Mouse (Mus musculus): ENCODE measurements around the gene Slc30a5.
A peak's percentile ranks its signal among the peaks of the same experiment; 100 is the strongest.
"Not testable (repeated sequence)": the region's sequence is repeated elsewhere in the genome, so short reads cannot be mapped to it uniquely, and the experiment has no call there.

Slc30a5 gene

DNA sequence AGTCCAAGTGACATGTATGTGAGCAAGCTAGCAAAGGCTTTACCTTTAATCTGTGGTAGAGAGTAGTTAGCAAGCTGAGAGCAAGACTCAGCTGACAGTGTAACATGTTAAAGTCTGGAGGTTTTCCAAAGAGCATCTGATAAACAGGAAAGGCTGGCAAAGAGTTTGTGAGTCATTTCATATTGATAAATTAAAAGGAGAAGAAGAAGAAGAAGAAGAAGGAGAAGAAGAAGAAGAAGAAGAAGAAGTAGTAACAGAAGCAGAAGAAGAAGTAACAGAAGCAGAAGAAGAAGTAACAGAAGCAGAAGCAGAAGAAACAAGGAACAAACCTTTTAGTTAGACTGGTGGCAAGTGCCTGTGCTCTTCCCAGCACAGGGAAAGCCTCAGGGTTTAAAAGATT is 1.6 kb upstream of the Slc30a5 start:
- no peak for DNase-seq

DNA sequence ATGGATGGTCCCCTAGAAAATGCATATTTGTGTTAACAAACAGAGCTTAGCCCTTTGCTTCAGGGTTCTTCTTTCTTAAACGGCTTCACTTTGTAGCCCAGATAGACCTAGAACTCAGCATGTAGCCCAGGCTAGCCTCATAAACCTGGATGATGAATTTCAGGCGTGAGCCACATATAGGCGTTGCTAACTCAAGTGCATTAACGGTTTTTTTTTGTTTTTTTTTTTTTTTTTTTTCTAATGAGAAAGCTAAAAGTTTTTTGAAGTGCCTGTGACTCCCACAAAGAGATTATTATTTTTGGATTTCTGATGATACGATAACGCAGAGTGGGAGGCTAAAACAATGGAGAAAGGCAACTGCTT is 394 bp upstream of the Slc30a5 start:
- no peak for DNase-seq

DNA sequence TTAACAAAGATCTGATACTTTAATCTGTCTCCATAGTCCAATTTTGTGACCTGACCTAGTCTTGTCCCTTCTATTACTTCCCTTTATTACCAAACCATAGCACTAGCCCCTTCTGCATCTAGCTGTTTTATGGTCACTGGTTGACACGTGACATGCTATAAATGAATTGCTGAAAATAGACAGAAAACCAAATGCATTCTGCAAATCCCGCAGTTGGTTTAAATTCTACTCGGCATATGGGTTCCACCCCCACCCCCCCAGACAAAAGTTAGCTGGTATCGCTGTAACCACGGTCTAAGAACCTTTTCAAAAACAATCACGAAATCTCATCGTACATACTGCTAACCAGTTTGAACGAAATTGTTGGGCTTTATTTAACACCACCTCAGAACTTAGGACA is 1.0 kb downstream of the Slc30a5 start:
- DNase-seq, result no peak

GRCm38 (mm10) chr13:100831123-100831522 is 2.1 kb downstream of the Slc30a5 start:
- no peak for DNase-seq

DNA sequence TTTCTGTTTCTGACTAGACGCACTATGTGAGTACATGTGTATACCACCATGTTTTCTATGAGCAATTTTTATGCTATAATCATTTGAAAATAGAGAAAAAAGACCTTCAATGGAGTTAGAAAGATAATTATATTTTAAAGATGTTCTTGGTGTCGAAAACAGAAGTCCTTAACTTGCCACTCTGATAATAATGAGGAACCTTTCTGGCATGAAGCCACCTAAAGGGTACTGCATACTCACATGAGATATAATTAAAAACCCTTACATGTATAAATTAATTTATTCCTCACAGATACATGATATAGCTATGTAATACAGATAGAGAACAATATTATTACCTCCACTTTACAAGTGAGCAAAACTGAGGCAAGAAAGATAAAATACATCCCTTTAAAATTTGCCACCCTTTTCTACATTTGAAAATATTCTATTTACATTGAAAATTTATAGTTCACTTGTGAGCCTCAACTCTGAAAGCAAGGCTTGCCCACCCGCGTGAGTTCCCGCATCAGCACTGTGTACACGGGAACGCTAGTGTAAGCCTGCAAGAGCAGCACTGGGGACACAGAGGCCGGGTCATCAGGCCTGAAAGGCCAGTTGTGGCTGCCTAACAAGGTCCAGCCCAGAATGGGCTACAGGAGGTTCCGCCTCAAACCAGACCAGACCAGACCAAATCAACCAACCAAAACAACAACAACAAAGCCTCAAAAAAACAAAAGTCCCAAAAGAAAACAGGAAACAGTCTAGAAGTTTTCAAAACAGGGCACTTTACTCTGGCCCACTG is 7.4 kb downstream of the Slc30a5 start:
- no peak for DNase-seq

GRCm38 (mm10) chr13:100824916-100825315 is 8.3 kb downstream of the Slc30a5 start:
- DNase-seq, result no peak

DNA sequence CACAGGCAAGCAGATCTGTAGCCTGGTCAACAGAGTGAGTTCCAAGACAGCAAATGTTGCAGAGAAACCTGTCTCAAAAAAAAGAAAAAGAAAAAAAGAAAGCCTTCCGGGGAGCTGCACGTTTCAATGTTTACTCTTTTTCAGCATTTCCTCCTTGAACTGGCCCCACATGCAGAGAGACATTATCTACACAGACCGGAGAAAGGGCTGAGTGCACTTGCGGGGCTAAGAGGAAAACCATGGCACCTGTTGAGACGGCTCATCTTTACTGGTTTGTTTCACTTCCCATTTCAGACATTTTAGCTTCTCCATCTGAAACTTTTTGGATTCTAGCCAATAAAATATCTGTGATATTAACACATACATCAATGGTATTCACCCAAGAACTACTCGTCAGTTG is 8.9 kb downstream of the Slc30a5 start:
- no peak for DNase-seq

GRCm38 (mm10) chr13:100823863-100824262 is 9.4 kb downstream of the Slc30a5 start:
- no peak for DNase-seq

- no peak for DNase-seq
Measured at GRCm38 (mm10) chr13:100814451-100814850, 18.8 kb downstream of the Slc30a5 start.

DNA sequence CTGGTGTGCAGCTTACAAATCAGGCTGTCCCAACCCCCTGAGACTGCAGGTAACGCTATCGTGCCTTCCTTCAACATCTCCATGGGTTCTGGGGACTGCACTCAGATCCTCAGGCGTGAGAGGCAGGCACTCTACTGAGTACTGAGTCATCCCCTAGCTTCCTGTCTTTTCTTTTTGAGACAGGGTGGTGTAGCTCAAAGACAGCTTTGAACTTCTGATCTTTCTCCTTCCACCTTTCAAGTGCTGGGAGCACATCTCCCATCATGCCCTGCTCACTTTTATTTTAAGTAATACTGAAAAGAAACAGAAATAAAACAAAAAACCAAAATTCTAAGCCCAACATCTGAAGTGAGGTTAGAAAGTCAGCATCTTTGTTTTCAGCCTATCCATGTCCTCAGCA is 27.5 kb downstream of the Slc30a5 start:
- peak in 1 of 2 experiments; percentile 22 for DNase-seq

GRCm38 (mm10) chr13:100797171-100797570 is 36.1 kb downstream of the Slc30a5 start:
- no peak for DNase-seq

GRCm38 (mm10) chr13:100789083-100789482 is 44.1 kb downstream of the Slc30a5 start:
- no peak for DNase-seq

DNA sequence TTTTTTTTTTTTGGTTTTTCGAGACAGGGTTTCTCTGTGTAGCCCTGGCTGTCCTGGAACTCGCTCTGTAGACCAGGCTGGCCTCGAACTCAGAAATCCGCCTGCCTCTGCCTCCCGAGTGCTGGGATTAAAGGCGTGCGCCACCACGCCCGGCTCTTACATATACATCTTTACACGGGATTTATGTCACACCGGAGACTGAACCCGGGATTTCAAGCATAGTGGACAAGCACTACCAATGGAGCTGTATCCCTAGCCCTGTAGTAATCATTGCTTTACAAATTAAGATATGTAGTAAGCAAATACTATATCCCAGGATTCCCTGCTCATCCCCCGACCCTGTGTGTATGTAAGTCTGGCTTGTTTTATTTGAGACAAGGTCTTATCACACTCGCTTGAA is 45.2 kb downstream of the Slc30a5 start:
- not testable (repeated sequence) for DNase-seq

GRCm38 (mm10) chr13:100787316-100788010 is 45.8 kb downstream of the Slc30a5 start:
- no peak for DNase-seq

- DNase-seq, result peak; percentile 84 to 85
Measured at GRCm38 (mm10) chr13:100786414-100786867, 46.8 kb downstream of the Slc30a5 start, which contains the start of gene Ccnb1. Gene Ccnb1, minus strand, starts transcription at chr13:100786570.

- DNase-seq, result no peak
Measured at GRCm38 (mm10) chr13:100785806-100786413, 47.3 kb downstream of the Slc30a5 start.

- no peak for DNase-seq
Measured at GRCm38 (mm10) chr13:100777491-100777890, 55.7 kb downstream of the Slc30a5 start.

DNA sequence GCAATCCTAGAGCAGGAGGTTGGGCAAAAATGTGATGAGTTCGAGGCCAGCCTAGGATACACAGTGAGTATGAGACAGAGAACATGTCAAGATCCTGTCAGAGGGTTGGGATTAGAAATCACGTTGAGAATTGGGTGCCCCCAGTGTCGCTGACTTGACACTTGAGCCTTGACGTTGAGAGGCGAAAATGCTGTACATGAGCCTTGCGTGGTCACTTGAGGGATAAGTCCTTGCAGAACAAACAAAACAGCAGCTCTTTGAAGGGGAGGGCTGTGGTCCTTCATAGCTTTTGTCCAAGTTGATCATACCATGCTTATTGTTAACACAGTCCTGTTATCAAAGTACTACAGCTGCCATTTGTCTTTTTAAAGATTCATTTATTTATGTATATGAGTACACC is 56.5 kb downstream of the Slc30a5 start:
- no peak for DNase-seq

DNA sequence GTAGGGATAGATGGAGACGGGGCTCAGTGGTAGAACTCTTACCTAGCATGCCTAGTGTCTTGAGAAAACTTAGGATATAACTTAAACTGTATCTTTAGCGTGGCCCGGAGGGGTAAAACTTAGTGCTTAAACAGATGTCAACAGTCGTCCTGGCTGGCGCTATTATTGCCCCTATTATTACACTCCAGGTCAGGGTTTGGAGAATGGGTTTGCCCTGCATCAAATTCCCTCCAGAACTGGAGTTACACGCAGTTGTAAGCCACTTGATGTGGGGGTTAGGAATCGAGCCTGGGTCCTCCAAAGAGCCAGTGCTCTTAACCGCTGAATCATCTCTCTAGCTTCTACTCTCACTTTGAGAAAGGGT is 57.2 kb downstream of the Slc30a5 start:
- no peak for DNase-seq

DNA sequence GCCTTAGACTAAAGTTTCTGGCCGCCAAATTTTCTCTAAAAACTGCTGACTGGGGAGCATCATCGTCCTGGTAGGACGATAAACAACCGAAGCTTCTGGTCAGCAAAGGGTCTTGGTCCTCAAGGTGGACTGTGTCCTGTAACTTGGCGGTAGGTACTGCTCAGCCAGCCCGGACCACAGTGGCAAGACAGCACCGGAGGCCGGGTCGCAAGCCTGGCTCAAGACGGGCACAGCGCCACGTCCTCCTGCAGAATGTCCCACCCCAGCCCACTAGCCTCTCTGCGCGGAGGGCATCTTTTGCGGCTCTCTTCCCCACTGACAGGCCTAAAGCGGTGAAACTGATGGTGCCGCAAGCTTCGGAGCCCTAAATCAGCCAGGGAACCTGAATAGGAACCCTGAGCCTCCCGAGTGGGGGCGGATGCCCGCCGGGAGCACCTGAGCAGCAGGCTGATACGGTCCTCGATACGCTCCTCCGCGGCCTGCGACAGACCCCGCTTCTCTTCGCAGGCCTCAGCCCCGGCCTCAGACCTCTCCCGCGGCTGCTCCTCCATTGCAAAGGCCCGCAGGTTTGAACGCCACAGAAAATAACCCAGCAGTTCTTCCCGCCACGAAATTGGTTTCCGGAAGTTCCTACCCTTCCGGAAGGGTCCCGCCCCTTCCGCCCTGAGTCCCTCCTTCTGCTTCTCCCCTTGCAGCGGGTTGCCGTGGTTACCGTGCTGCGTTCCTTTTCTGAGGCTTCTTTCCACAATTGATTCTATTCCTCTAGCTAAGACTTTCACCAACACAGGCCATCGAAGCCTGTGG is 57.8 kb downstream of the Slc30a5 start, which contains the start of gene Cenph:
Cenph (minus strand) TSS at position 648 of the 804 bp plus-strand sequence.
- peak; percentile 64 to 75 for DNase-seq

GRCm38 (mm10) chr13:100774704-100775103 is 58.5 kb downstream of the Slc30a5 start:
- DNase-seq, result no peak

DNA sequence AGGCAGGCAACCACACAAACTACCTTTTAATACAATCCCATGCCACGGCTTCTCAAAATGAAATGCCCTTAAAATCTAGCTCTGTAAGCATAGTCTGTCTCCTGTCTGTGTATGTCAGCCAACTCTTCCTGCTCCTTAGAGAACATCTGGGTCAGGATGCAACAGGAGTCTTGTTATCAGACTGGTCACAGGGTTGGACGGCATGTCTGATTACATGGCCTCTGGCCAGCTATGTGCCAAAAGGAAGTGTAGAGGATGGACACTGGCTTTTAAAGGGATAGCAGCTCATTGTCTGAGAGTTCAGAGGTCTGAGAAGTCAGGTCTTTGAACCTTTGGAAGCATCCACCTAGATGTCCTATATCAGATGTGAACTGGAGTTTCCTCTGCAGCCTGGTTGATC is 77.9 kb downstream of the Slc30a5 start:
- DNase-seq, result no peak

DNA sequence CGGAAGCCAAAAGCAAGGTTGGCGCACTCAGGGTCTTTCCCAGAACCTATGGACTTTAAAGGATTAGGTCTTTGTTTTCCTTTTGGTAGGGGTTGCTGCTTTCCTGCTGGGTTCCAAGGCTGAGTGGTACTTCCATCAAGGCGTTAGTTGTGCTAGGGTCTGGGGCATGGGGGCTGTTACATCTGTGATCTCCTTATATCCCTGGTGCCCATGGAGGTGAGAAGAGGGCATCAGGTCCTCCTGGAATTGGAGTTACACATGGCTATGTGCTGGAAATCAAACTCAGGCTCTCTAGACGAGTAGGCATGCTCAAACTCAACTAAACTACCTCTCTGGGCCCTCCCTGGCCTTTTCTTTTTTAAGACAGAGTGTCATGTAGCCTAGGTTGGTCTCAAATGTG is 79.0 kb downstream of the Slc30a5 start:
- no peak for DNase-seq

Measured in thymus, adult 18-20 months (tissue).